Mouse (Mus musculus) embryonic fibroblast, embryonic 13.5 days (primary cell): ENCODE measurements around the gene Ccdc78. TPM values are rescaled to one million over a fixed set of nuclear protein-coding genes. Genes with fewer than 3 reads are reported as not detected.
"Not testable (repeated sequence)": the region's sequence is repeated elsewhere in the genome, so short reads cannot be mapped to it uniquely, and the experiment has no call there.

Source experiments
- H3K27ac ChIP-seq: 2 replicates; pipeline ENCODE4 v1.5.1; 2012; ENCODE audit warnings: low read length, control low read depth, inconsistent platforms; ENCODE audit not compliant: insufficient read depth
- H3K4me1 ChIP-seq: 2 replicates; pipeline ENCODE4 v1.6.1; 2011; ENCODE audit warnings: low read length; ENCODE audit not compliant: control insufficient read depth, insufficient read depth
- H3K4me3 ChIP-seq: 2 replicates; pipeline ENCODE4 v1.5.1; 2011; ENCODE audit warnings: mild to moderate bottlenecking, control low read depth, low read length; ENCODE audit not compliant: insufficient read depth
- CTCF ChIP-seq: IDR thresholded peaks from 2 replicates; pipeline ENCODE4 v1.5.1; 2011; ENCODE audit warnings: mild to moderate bottlenecking, control low read depth, low read length, moderate library complexity, borderline replicate concordance; ENCODE audit not compliant: insufficient read depth
- POLR2A ChIP-seq: IDR thresholded peaks from 2 replicates; pipeline ENCODE4 v1.6.1; 2011; ENCODE audit warnings: low read depth, mild to moderate bottlenecking, control low read depth, low read length, moderate library complexity
- polyA plus RNA-seq: library from polyadenylated mRNA; stranded (reverse); fragments of >200 nt; gene quantifications from 2 replicates; pipeline ENCODE4 v1.2.4, GENCODE M21; 2011; ENCODE audit warnings: low read depth; ENCODE audit not compliant: missing spikeins, insufficient read length

The Ccdc78 gene
- polyA plus RNA-seq, 1 experiment: not detected

GRCm38 (mm10) chr17:25794998-25795397 is 8.6 kb downstream of the Ccdc78 start:
- Histone ChIP-seq H3K4me3 (no peak overlapping the region), H3K4me1 (peaks cover 7% of the 10 kb centered on the region; the same call in 1 of the 2 replicates)
- TF ChIP-seq POLR2A: no peak
- TF ChIP-seq CTCF: no peak

GRCm38 (mm10) chr17:25795609-25796092 is 9.3 kb downstream of the Ccdc78 start, which contains the start of gene AC134908.4:
AC134908.4 (minus strand) TSS chr17:25795659.
- TF ChIP-seq CTCF: no peak
- TF ChIP-seq POLR2A: no peak
- Histone ChIP-seq H3K4me1 (peaks cover 7% of the 10 kb centered on the region; the same call in 1 of the 2 replicates), H3K27ac (no peak within 1 kb of the TSS), H3K4me3 (peak within 1 kb of the TSS; percentile 76)

More at GRCm38 (mm10) chr17:25794998-25795397, 8.6 kb downstream of the Ccdc78 start:
- no peak overlapping the region for H3K27ac ChIP-seq

DNA sequence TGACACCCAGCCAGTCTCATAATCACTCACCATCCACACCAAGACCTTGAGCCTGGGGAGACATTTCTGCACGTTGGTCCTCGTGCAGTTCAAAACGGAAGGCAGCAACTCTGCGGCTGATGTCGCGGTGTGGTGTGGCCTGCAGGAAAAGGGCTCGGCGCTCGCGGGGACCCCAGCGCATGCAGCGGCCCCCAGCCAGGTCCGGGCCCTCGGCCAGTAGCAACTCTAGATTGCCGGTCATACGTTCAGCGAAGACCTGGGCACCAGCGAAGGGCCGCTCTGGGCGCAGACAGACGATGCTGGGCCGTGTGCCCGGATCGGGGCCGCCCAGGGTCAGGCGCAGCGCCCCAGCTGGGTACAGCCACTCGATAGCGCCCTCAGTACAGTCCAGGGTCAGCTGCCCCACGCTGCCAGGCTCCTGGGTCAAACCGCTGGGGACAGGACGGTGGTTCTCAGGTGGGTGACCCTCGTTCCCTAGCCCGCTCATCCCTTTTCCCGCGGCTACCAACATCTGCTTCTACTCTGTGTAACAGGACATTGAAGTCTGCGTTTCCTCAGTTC is 9.9 kb downstream of the Ccdc78 start:
- TF ChIP-seq POLR2A (no peak), CTCF (no peak)
- Histone ChIP-seq H3K4me1 (peaks cover 7% of the 10 kb centered on the region; the same call in 1 of the 2 replicates), H3K4me3 (peak overlapping the region; percentile 76), H3K27ac (no peak overlapping the region)

GRCm38 (mm10) chr17:25796951-25797369 is 10.6 kb downstream of the Ccdc78 start, which contains the start of gene Metrn:
Metrn (minus strand) TSS chr17:25797136.
- H3K27ac ChIP-seq: no peak within 1 kb of the TSS

GRCm38 (mm10) chr17:25801029-25801428 is 14.6 kb downstream of the Ccdc78 start:
- Histone ChIP-seq H3K4me3 (no peak overlapping the region), H3K4me1 (peaks cover 4% of the 10 kb centered on the region; the same call in 1 of the 2 replicates), H3K27ac (no peak overlapping the region)
- TF ChIP-seq CTCF: peak; percentile 26; the same call in 1 of the 2 replicates
- no peak for TF ChIP-seq POLR2A

More at GRCm38 (mm10) chr17:25796951-25797369, 10.6 kb downstream of the Ccdc78 start, which contains the start of gene Metrn:
- Histone ChIP-seq H3K4me3 (peak within 1 kb of the TSS; percentile 76), H3K4me1 (peaks cover 7% of the 10 kb centered on the region; the same call in 1 of the 2 replicates)
- TF ChIP-seq CTCF (no peak), POLR2A (no peak)

- no peak overlapping the region for H3K27ac ChIP-seq
- TF ChIP-seq POLR2A (no peak), CTCF (no peak)
- no peak overlapping the region for H3K4me3 ChIP-seq
- H3K4me1 ChIP-seq: peaks cover 6% of the 10 kb centered on the region; the same call in 1 of the 2 replicates
Measured at GRCm38 (mm10) chr17:25802825-25803517, 16.6 kb downstream of the Ccdc78 start.

DNA sequence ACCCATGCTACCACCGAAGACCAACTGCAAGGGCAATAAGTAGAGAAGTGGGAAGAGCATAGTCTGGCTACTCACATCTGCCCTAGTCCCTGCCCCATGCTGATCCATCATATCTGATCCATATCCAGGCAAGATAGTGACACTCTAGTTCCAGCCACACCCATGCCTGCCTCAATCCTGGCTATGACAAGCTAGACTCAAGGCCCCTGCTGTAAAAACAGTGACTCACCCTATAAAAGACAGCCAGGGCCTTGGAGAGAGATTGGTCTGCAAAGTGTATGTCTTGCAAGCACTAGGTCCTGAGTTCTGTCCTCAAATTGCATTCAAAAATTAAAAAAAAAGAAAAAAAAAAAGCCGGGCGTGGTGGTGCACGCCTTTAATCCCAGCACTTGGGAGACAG is 20.1 kb downstream of the Ccdc78 start:
- TF ChIP-seq POLR2A (no peak), CTCF (no peak)
- Histone ChIP-seq H3K4me3 (no peak overlapping the region), H3K4me1 (peaks cover 6% of the 10 kb centered on the region; the same call in 1 of the 2 replicates)

GRCm38 (mm10) chr17:25807452-25807851 is 21.1 kb downstream of the Ccdc78 start:
- not testable (repeated sequence) for H3K4me3 ChIP-seq, H3K27ac ChIP-seq, H3K4me1 ChIP-seq

More for the DNA sequence above, 20.1 kb downstream of the Ccdc78 start:
- H3K27ac ChIP-seq: no peak overlapping the region

DNA sequence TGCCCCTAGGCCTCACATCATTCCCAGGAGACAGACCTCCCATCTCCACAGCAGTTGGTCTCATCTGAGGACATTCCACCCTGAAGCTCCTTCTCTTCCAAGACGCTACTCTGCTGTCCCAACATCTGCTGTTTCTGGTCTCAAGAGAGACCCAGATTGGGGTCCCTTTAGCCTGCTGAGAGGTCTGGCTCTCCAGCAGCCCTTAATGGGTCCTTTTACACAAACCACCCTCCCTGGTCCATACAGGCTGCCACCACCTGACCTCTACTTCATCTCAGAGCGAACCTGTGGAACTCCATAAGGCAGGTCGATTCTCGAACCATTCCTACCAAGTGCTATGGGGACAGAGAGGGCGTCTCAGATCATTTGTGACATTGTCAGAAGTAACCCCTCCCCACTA is 21.6 kb downstream of the Ccdc78 start:
- Histone ChIP-seq H3K4me3 (no peak overlapping the region), H3K27ac (no peak overlapping the region), H3K4me1 (0 out of 2 replicates have a peak, but pooled peaks cover 3% of the 10 kb centered on the region)
- no peak for TF ChIP-seq POLR2A
- TF ChIP-seq CTCF: no peak
